8 mouse cellular contexts compared by ENCODE assay signal in genomic region chr5:113226632-113227102, GRCm38 (mm10). TPM values are rescaled to one million over a fixed set of nuclear protein-coding genes. Genes with fewer than 3 reads are reported as not detected.
DNase-seq lines count a peak whose midpoint lies in the region; TF ChIP-seq lines count a peak whose summit lies in the region.

TSS of gene Tmem211 (plus strand) at chr5:113226909.

- peak; percentile 91 for TF ChIP-seq CTCF in cortical plate, adult 2 months (IDR thresholded peaks at IDR 0.05; ENCODE audit: extremely low read depth, insufficient read depth, low read length)
- peak; percentile 92 for TF ChIP-seq CTCF in left cerebral cortex, adult 2 months (IDR thresholded peaks at IDR 0.05)

- H3K4me1 ChIP-seq in cortical plate, adult 2 months (ENCODE audit: control insufficient read depth, insufficient read depth, low read length), result no peaks in the 10 kb centered on the region

- H3K27ac ChIP-seq in cortical plate, adult 2 months (ENCODE audit: insufficient read depth, low read length), result no peak within 1 kb of the TSS
- H3K27ac ChIP-seq in left cerebral cortex, adult 2 months, result no peak within 1 kb of the TSS

- TF ChIP-seq POLR2A in cortical plate, adult 2 months (IDR thresholded peaks at IDR 0.05; ENCODE audit: extremely low read depth, insufficient read depth, low read length), result no peak

- DNase-seq in adrenal gland, adult 8-10 months, result peak; percentile 56
- peak; percentile 85 for DNase-seq in gastrocnemius, postnatal 14 days
- peak; percentile 81 for DNase-seq in hindlimb bud, embryonic 11.5 days (ENCODE audit: extremely low spot score, low read depth, low spot score)
- DNase-seq in left cerebral cortex, adult 2 months (ENCODE audit: extremely low spot score in 1 of 2, low spot score in 2 of 2), result peak; percentile 81 to 87
- peak; percentile 88 for DNase-seq in lung, postnatal 4 days
- DNase-seq in retina, postnatal 1 day, result peak; percentile 92
- peak; percentile 82 for DNase-seq in yolk sac, embryonic 10.5 days (ENCODE audit: low spot score)

- intact Hi-C loops in gastrocnemius, postnatal 14 days (cut with DNase I; ENCODE audit: low total_unique reads), result loop anchor here (2.0 kb wide), 1 partner anchor 126 kb away; no protein-coding TSS in a partner anchor
- intact Hi-C loops in left cerebral cortex, adult 2 months (cut with DNase I), result loop anchor here (1.0 kb wide), 2 partner anchors 46 to 127 kb away; no protein-coding TSS in a partner anchor

- no peak within 1 kb of the TSS for H3K4me3 ChIP-seq in cortical plate, adult 2 months (ENCODE audit: insufficient read depth, low read length)
- H3K4me3 ChIP-seq in left cerebral cortex, adult 2 months, result no peak within 1 kb of the TSS

RNA-seq across cellular contexts. Expression of gene Tmem211, which starts in this region (rescaled TPM):
- total RNA-seq in adrenal gland, adult 8-10 months (2022), result not detected
- polyA plus RNA-seq in cortical plate, adult 2 months (2012; rRNA removed), result not detected in 2 replicates
- total RNA-seq in gastrocnemius, postnatal 14 days (2021), result not detected
- total RNA-seq in left cerebral cortex, adult 2 months (2021), result not detected

Comparison
In these comparisons a context has a peak if more than half of its experiments do, and no peak if none do; other contexts are left out.
1. Peak in DNase-seq in adrenal gland, adult 8-10 months; RNA of the gene not detected or under 1 TPM.
2. Peak in DNase-seq in gastrocnemius, postnatal 14 days; RNA of the gene not detected or under 1 TPM.
3. Peak in DNase-seq in left cerebral cortex, adult 2 months; RNA of the gene not detected or under 1 TPM.